Mouse (Mus musculus) cerebellum, adult 11-12 months (tissue): ENCODE measurements around the gene Zfp292.

Experiments used
- DNase-seq: peaks from one replicate; pipeline ENCODE4 v3.0.0; 2022

The Zfp292 gene

DNA sequence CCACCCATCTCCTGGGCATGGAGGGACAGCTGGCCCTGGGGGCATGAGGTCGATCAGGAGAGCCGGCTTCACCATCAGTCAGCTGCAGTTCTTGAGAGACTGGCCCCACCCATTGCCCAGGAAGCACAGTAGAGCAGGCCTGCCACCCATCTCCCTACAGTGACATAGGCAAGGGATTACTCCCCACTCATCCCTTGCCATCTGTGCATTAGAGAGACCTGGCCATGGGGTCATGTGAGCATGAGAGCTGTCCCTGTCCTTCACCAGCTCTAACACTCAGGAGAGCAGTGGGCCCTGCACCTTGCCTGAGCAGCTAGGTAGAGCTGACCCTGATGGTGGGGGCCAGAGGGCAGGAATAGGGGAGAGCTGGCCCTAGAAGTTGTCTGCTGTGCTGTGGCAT lies 97.1 kb downstream of the Zfp292 start:
- DNase-seq = no peak

DNA sequence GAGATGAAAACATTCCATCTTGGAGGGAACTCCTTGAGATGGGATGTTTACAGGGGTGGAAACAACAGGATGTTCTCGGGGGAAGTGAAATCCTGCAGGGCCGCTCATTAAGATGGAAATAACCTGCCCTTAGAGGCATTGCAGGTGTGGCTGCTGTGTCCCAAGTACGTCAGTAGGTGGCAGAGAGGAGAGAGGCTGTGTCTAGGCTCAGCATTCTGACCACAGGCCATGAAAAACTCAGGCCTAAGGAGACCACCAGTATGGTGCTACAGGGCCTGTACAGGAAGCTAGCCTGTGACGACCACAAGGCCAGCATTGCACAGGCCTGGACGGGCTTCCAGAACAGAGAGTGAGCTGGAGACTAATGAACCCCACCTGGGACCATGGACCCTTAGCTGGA lies 97.9 kb downstream of the Zfp292 start:
- no peak for DNase-seq

DNA sequence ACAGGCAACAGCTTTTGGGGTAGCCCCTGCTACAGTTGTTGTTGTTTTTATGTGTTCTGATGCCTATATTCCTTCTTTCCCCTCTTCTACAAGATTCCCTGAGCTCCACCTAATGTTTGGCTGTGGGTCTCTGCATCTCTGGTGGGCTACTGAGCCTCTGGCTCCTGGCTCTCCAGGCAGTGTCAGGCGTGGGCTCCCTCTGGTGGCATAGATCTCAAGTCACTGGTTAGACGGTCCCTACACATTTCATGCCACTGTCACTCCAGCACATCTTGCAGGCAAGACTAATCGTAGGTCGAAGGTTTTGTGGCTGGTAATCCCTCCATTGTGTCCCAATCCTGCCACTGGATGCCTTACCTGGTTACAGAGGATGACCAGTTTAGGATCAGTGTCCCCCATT lies 100.0 kb downstream of the Zfp292 start:
- DNase-seq = no peak

DNA sequence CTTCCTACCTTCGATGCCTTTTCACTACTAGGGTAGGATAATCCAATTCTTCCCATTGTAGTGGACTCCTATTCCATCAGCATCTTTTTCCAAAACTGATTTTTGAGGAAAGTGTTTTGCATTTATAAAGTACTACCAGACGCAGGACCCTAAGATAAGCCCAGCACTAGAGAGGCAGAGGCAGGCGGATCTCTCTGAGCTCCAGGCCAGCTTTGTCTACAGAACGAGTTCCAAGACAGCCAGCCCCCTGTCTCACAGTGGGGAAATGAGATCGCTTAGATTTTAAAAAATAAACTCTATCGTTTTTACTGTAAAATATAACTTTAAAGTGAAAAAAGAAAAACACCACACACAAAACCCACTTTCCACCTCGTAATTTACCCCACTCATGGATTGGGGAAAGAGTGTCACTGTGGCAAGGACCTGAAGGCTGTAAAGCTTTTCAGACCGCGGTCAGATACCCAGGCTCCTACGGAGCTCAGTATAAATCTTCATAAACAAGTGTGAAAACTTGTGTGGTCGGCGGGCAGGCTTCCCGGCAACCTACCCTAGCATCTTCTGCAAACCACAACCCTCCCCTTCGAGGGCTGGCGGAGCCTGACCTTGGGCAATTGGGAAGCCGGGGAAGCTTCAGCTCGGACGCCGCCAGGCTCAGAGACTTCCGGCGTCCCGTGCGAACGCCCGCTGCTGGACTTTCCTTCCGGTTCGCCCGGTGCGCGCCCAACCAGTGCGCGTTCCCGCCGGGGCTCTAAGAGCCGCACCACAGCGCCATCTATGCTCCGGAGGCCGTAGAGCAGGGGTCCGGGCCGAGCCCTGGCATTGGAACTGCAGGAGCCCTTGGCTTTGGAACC lies 104.9 kb downstream of the Zfp292 start, which contains the start of gene Smim8:
Smim8 (minus strand) TSS at position 747 of the 851 bp plus-strand sequence.
- peak; percentile 88 for DNase-seq

DNA sequence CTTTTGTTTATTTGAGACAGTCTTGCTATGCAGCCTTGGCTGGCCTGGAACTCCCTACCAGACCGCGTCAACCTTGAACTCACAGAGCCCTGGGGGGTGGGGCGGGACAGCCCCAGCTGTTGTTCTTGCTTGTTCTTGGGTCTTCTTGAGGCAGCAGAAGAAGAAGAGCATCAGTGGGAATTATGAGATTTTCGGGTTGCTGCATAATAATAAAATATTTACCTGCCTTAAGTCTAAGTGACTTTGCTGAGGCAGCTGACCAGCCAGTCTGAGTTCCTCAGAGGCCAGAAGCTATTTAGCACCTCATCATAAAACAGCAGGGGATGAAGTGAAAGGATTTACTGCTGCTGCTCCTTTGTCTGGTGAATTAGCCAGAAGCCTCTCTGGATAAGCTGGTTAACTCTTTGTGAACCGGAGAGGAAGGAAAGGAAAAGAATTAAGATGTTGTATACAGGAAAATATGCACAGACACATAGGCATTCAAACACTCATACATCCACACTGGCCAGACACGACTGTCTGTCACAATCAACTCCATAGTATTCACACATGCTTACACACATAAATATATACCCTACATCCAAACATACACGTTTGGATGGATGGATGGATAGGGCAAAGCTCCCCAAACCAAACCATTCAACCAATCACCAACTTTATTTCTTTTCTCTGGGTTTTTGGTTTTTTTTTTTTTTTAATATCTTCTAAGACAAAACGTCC lies 110.9 kb downstream of the Zfp292 start:
- DNase-seq = no peak

DNA sequence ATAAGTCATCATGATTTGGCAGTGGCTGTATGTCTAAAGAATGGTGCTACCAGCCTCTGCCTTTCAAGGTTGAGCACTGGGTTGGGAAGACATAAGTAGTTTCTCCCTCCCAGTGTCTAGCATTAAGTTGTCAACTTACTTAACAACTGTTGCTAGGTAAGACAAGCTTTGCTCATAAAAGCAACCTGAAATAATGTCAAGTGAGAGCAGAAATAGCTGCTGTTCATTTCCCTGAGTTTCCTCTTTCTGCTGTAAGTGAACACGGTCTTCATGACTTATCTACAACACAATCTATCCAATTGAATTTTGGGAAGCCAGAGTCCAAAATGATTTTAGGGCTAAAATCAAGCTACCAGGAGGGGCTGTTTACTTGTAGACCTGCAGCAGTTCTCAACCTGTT lies 126.6 kb downstream of the Zfp292 start, which contains the start of gene Gm136:
Gm136 (minus strand) TSS at position 101 of the 400 bp plus-strand sequence.
- DNase-seq = no peak
